Comparison of ENCODE assay signal across 8 mouse cellular contexts in the genomic region with DNA sequence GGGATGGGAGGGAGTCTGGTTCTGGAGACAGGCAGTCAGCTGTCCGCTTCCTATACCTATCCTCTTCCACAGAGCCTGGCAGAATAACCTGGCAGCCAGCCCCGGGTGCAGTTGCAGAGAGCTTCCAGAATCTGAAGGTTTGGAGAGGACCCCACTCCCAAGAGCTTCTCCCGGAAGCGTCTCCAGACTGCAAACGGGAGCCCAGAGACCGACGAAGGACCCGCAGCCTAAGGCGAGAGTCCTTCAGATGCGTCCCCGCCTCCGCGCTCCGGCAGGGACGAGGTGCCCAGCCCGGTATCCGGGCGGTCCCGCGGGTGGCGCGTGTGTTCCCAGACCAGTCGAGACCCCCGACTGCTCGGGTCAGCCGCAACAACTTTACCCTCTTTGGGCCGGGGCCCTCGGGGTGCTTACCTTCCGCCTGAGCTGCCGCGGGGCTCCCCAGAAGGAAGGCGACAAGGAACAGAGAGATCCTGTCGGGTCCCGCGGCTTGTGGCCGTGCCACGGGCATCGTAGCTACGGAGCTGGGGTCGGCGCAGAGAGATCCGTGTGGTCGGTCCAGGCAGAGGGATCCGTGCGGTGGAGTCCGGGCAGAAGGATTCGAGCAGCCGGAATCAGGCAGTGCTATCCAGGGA. TPM values are rescaled to one million over a fixed set of nuclear protein-coding genes. Genes with fewer than 3 reads are reported as not detected.
DNase-seq lines count a peak whose midpoint lies in the region; ATAC-seq and TF ChIP-seq lines count a peak whose summit lies in the region.

No protein-coding gene starts in this region.

- peaks cover 45% of the 10 kb centered on the region for H3K27me3 ChIP-seq in lung, embryonic 14.5 days (ENCODE audit: insufficient read depth, low read length)
- peaks cover 38% of the 10 kb centered on the region for H3K27me3 ChIP-seq in intestine, embryonic 14.5 days (replicated peaks; ENCODE audit: control insufficient read depth, insufficient read depth, low read length)
- peaks cover 34% of the 10 kb centered on the region for H3K27me3 ChIP-seq in neural tube, embryonic 11.5 days (ENCODE audit: control insufficient read depth, insufficient read depth, low read length)

- no peaks in the 10 kb centered on the region for H3K4me1 ChIP-seq in lung, embryonic 14.5 days (ENCODE audit: insufficient read depth)
- peaks cover 18% of the 10 kb centered on the region for H3K4me1 ChIP-seq in intestine, embryonic 14.5 days (replicated peaks; ENCODE audit: control insufficient read depth, insufficient read depth, low read length)
- H3K4me1 ChIP-seq in neural tube, embryonic 11.5 days (ENCODE audit: control insufficient read depth, insufficient read depth, low read length), result peaks cover 2% of the 10 kb centered on the region; the same call in 1 of the 2 replicates

- H3K4me3 ChIP-seq in lung, embryonic 14.5 days (ENCODE audit: low read depth, low read length), result peak overlapping the region; percentile 31
- peak overlapping the region; percentile 34 for H3K4me3 ChIP-seq in intestine, embryonic 14.5 days (ENCODE audit: low read depth, low read length)
- peak overlapping the region; percentile 45 for H3K4me3 ChIP-seq in neural tube, embryonic 11.5 days (ENCODE audit: low read depth, low read length)

- WGBS in lung, embryonic 14.5 days, result under 1% methylated on average over 48 of the region's 48 CpGs
- WGBS in intestine, embryonic 14.5 days, result 1% methylated on average over 48 of the region's 48 CpGs
- under 1% methylated on average over 42 of the region's 48 CpGs for WGBS in neural tube, embryonic 11.5 days

- no peak for TF ChIP-seq CTCF in lung, embryonic 14.5 days (IDR thresholded peaks at IDR 0.05; ENCODE audit: low read depth)

- H3K9ac ChIP-seq in lung, embryonic 14.5 days, result no peak overlapping the region
- peak overlapping the region; percentile 39 for H3K9ac ChIP-seq in intestine, embryonic 14.5 days (ENCODE audit: low read length)
- H3K9ac ChIP-seq in neural tube, embryonic 11.5 days (ENCODE audit: low read length), result peak overlapping the region; percentile 68

- peak overlapping the region; percentile 64 for H3K4me2 ChIP-seq in lung, embryonic 14.5 days
- peak overlapping the region; percentile 66 for H3K4me2 ChIP-seq in intestine, embryonic 14.5 days (ENCODE audit: low read length)
- H3K4me2 ChIP-seq in neural tube, embryonic 11.5 days (ENCODE audit: low read depth), result peak overlapping the region; percentile 73

- no peak overlapping the region for H3K27ac ChIP-seq in lung, embryonic 14.5 days (ENCODE audit: low read depth)
- H3K27ac ChIP-seq in intestine, embryonic 14.5 days (ENCODE audit: low read depth), result no peak overlapping the region
- H3K27ac ChIP-seq in neural tube, embryonic 11.5 days (ENCODE audit: low read depth, low read length), result peak overlapping the region; percentile 39; the same call in 1 of the 2 replicates

- ATAC-seq in lung, embryonic 14.5 days (ENCODE audit: insufficient read depth), result no peak
- 0 out of 2 replicates have a peak, but pooled peaks have one; percentile 15 for ATAC-seq in intestine, embryonic 14.5 days (replicated peaks; ENCODE audit: low FRiP score, low TSS enrichment, low read depth)
- peak; percentile 39; the same call in 1 of the 2 replicates for ATAC-seq in neural tube, embryonic 11.5 days (ENCODE audit: insufficient read depth, low FRiP score, low TSS enrichment)

- no peaks in the 10 kb centered on the region for H3K36me3 ChIP-seq in lung, embryonic 14.5 days (ENCODE audit: insufficient read depth)
- H3K36me3 ChIP-seq in intestine, embryonic 14.5 days (ENCODE audit: control insufficient read depth, insufficient read depth, low read length), result no peaks in the 10 kb centered on the region
- H3K36me3 ChIP-seq in neural tube, embryonic 11.5 days (ENCODE audit: control insufficient read depth, insufficient read depth, low read length), result no peaks in the 10 kb centered on the region

- no peaks in the 10 kb centered on the region for H3K9me3 ChIP-seq in lung, embryonic 14.5 days (ENCODE audit: low read depth, low read length)
- H3K9me3 ChIP-seq in intestine, embryonic 14.5 days (ENCODE audit: control insufficient read depth, low read length), result no peaks in the 10 kb centered on the region
- H3K9me3 ChIP-seq in neural tube, embryonic 11.5 days (ENCODE audit: control insufficient read depth, low read length), result no peaks in the 10 kb centered on the region

- peak; percentile 14 for DNase-seq in adrenal gland, postnatal 14 days
- no peak for DNase-seq in adrenal gland, postnatal 36 days
- no peak for DNase-seq in lung, embryonic 14.5 days
- DNase-seq in lung, adult 18-20 months, result no peak
- peak; percentile 69 for DNase-seq in intestine, embryonic 14.5 days (ENCODE audit: low spot score)
- peak; percentile 53 for DNase-seq in neural tube, embryonic 11.5 days (ENCODE audit: low spot score)
- no peak for DNase-seq in thymus, postnatal 14 days
- no peak for DNase-seq in adipocyte (ENCODE audit: low spot score)

RNA-seq across cellular contexts. Expression of a gene that starts 0.5 kb away (rescaled TPM):
- total RNA-seq in adrenal gland, postnatal 14 days (2021), result 4.3 and 4.4 TPM in 2 replicates
- 1 to 10 TPM; 3.6 to 8.7 TPM for total RNA-seq in adrenal gland, postnatal 36 days (2021)
- polyA plus RNA-seq in lung, embryonic 14.5 days (2014; fragmentation: Nextera tagmentation; extraction: Ambion mirVana), result 0.30 and 0.32 TPM in 2 replicates
- polyA plus RNA-seq in intestine, embryonic 14.5 days (2014; fragmentation: Nextera tagmentation; extraction: Ambion mirVana), result 2.4 and 2.7 TPM in 2 replicates
- polyA plus RNA-seq in neural tube, embryonic 11.5 days (2014; fragmentation: Nextera tagmentation; extraction: Ambion mirVana), result 4.7 and 4.8 TPM in 2 replicates

Comparison
In these comparisons a context has a peak if more than half of its experiments do, and no peak if none do; other contexts are left out.
1. DNase-seq: peak in adrenal gland, postnatal 14 days (single experiment), intestine, embryonic 14.5 days (single experiment) and neural tube, embryonic 11.5 days (single experiment); none in adrenal gland, postnatal 36 days (0 of 2), lung, embryonic 14.5 days (single experiment), lung, adult 18-20 months (0 of 2), thymus, postnatal 14 days (single experiment) and adipocyte (single experiment).
2. Peak in every context shown above with its lines, with median percentiles within 50 percentile points of each other: H3K4me2 ChIP-seq and H3K4me3 ChIP-seq.